Comparison of ENCODE assay signal across 8 mouse cellular contexts in the genomic region with DNA sequence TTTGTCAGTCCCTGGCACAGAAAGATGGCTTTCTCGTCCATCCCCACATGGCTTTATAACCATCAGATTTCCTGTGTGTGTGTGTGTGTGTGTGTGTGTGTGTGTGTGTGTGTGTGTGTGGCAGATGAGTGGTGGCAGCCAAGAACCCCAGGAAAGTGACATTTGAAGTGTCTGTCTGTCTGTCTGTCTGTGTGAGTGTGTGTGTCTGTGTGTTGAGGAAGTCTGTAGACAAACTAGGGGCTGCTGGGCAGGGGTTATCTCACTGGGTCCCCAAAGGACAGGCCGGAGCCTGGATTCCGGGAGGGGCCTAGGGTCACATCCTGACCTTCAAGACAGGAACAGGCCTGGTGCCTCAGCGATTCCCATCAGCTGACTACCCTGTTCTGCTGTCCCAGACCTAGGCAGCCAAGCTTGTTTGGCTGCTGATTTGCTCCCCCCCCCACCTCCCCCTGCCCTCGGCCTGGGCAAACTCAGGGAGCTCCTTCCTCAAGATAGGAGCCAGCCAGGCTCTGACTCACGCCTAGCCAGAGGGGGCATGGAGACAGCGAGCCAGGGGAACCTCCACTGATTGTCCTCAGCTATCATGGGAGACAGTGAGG. TPM values are rescaled to one million over a fixed set of nuclear protein-coding genes. Genes with fewer than 3 reads are reported as not detected.
DNase-seq lines count a peak whose midpoint lies in the region; ATAC-seq lines count a peak whose summit lies in the region.

No protein-coding gene starts in this region.

- DNase-seq in 3T3-L1 (ENCODE audit: low read depth, low spot score) = peak; percentile 38
- DNase-seq in adrenal gland, adult 8-10 months = peak; percentile 75
- peak; percentile 63 to 69 for DNase-seq in heart, postnatal 10 days
- DNase-seq in ovary, postnatal 36 days (ENCODE audit: low spot score) = no peak
- DNase-seq in cerebellum, adult 9-10 months = no peak
- no peak for DNase-seq in spleen, postnatal 14 days (ENCODE audit: low spot score in 2 of 2)

- ATAC-seq in liver, embryonic 12.5 days = peak; percentile 55
- no peak for ATAC-seq in hindbrain, embryonic 16.5 days

- intact Hi-C loops in heart, postnatal 10 days (cut with DNase I) = no loop called here

- H3K9me3 ChIP-seq in liver, embryonic 12.5 days (replicated peaks) = no peaks in the 10 kb centered on the region
- no peaks in the 10 kb centered on the region for H3K9me3 ChIP-seq in hindbrain, embryonic 16.5 days (ENCODE audit: control insufficient read depth, low read length)

- no peak overlapping the region for H3K9ac ChIP-seq in liver, embryonic 12.5 days
- no peak overlapping the region for H3K9ac ChIP-seq in hindbrain, embryonic 16.5 days (ENCODE audit: low read depth, low read length)

- peaks cover 65% of the 10 kb centered on the region for H3K4me1 ChIP-seq in liver, embryonic 12.5 days
- no peaks in the 10 kb centered on the region; the same call in 1 of the 2 replicates for H3K4me1 ChIP-seq in hindbrain, embryonic 16.5 days (ENCODE audit: control insufficient read depth, insufficient read depth, low read depth, low read length)

- no peaks in the 10 kb centered on the region for H3K27me3 ChIP-seq in liver, embryonic 12.5 days (replicated peaks)
- no peaks in the 10 kb centered on the region for H3K27me3 ChIP-seq in hindbrain, embryonic 16.5 days (replicated peaks; ENCODE audit: control insufficient read depth, insufficient read depth, low read length)

- H3K4me3 ChIP-seq in liver, embryonic 12.5 days = no peak overlapping the region
- H3K4me3 ChIP-seq in hindbrain, embryonic 16.5 days (ENCODE audit: low read length) = no peak overlapping the region

- H3K36me3 ChIP-seq in liver, embryonic 12.5 days = peaks cover 11% of the 10 kb centered on the region; the same call in 1 of the 2 replicates
- no peaks in the 10 kb centered on the region for H3K36me3 ChIP-seq in hindbrain, embryonic 16.5 days (ENCODE audit: control insufficient read depth, insufficient read depth, low read length)

- WGBS in liver, embryonic 12.5 days (ENCODE audit: insufficient replicate concordance) = 27% methylated on average over 7 of the region's 7 CpGs
- 59% methylated on average over 7 of the region's 7 CpGs for WGBS in hindbrain, embryonic 16.5 days

- H3K4me2 ChIP-seq in liver, embryonic 12.5 days = no peak overlapping the region
- no peak overlapping the region for H3K4me2 ChIP-seq in hindbrain, embryonic 16.5 days (ENCODE audit: low read length)

- H3K27ac ChIP-seq in liver, embryonic 12.5 days = peak overlapping the region; percentile 47
- H3K27ac ChIP-seq in hindbrain, embryonic 16.5 days (ENCODE audit: low read depth, low read length) = no peak overlapping the region

RNA-seq across cellular contexts. Expression of gene Eng, which starts 15.2 kb away (rescaled TPM):
- 100 to 1,000 TPM in 3 of 4 experiments, 10 to 100 TPM in 1; 96.0 to 134 (median 120) TPM for total RNA-seq in adrenal gland, adult 8-10 months (2022)
- 100 to 1,000 TPM; 152 to 166 TPM for total RNA-seq in heart, postnatal 10 days (2021)
- 32.4 and 35.4 TPM in 2 replicates for polyA plus RNA-seq in liver, embryonic 12.5 days (2016; fragmentation: Nextera tagmentation; extraction: Ambion mirVana)
- 34.2 and 39.5 TPM in 2 replicates for polyA plus RNA-seq in hindbrain, embryonic 16.5 days (2015; fragmentation: Nextera tagmentation; extraction: Ambion mirVana)

RNA-seq across cellular contexts. Expression of gene Ak1, which starts 40.0 kb away (rescaled TPM):
- 10 to 100 TPM; 24.1 to 57.3 (median 40.1) TPM for total RNA-seq in adrenal gland, adult 8-10 months (2022)
- total RNA-seq in heart, postnatal 10 days (2021) = 100 to 1,000 TPM; 522 to 538 TPM
- 2.6 TPM in 2 replicates for polyA plus RNA-seq in liver, embryonic 12.5 days (2016; fragmentation: Nextera tagmentation; extraction: Ambion mirVana)
- 111 and 117 TPM in 2 replicates for polyA plus RNA-seq in hindbrain, embryonic 16.5 days (2015; fragmentation: Nextera tagmentation; extraction: Ambion mirVana)

RNA-seq across cellular contexts. Expression of gene Fpgs, which starts 42.3 kb away (rescaled TPM):
- 10 to 100 TPM; 10.8 to 22.2 (median 18.7) TPM for total RNA-seq in adrenal gland, adult 8-10 months (2022)
- total RNA-seq in heart, postnatal 10 days (2021) = 10 to 100 TPM in 1 of 2 experiments, 1 to 10 TPM in 1; 9.9 to 11.7 TPM
- polyA plus RNA-seq in liver, embryonic 12.5 days (2016; fragmentation: Nextera tagmentation; extraction: Ambion mirVana) = 32.8 and 35.8 TPM in 2 replicates
- polyA plus RNA-seq in hindbrain, embryonic 16.5 days (2015; fragmentation: Nextera tagmentation; extraction: Ambion mirVana) = 20.2 and 20.9 TPM in 2 replicates

RNA-seq across cellular contexts. Expression of gene Cdk9, which starts 51.3 kb away (rescaled TPM):
- 100 to 1,000 TPM in 1 of 4 experiments, 10 to 100 TPM in 3; 80.8 to 110 (median 92.1) TPM for total RNA-seq in adrenal gland, adult 8-10 months (2022)
- total RNA-seq in heart, postnatal 10 days (2021) = 10 to 100 TPM; 35.4 to 37.6 TPM
- polyA plus RNA-seq in liver, embryonic 12.5 days (2016; fragmentation: Nextera tagmentation; extraction: Ambion mirVana) = 85.3 and 86.1 TPM in 2 replicates
- 63.6 and 69.4 TPM in 2 replicates for polyA plus RNA-seq in hindbrain, embryonic 16.5 days (2015; fragmentation: Nextera tagmentation; extraction: Ambion mirVana)

RNA-seq across cellular contexts. Expression of gene Sh2d3c, which starts 59.2 kb away (rescaled TPM):
- 10 to 100 TPM; 12.4 to 23.9 (median 18.0) TPM for total RNA-seq in adrenal gland, adult 8-10 months (2022)
- 10 to 100 TPM; 45.3 to 47.1 TPM for total RNA-seq in heart, postnatal 10 days (2021)
- polyA plus RNA-seq in liver, embryonic 12.5 days (2016; fragmentation: Nextera tagmentation; extraction: Ambion mirVana) = 9.7 and 10.1 TPM in 2 replicates
- 58.5 and 58.6 TPM in 2 replicates for polyA plus RNA-seq in hindbrain, embryonic 16.5 days (2015; fragmentation: Nextera tagmentation; extraction: Ambion mirVana)

Comparison
In these comparisons a context has a peak if more than half of its experiments do, and no peak if none do; other contexts are left out.
1. DNase-seq: peak in 3T3-L1 (single experiment), adrenal gland, adult 8-10 months (single experiment) and heart, postnatal 10 days (2 of 2); none in ovary, postnatal 36 days (single experiment), cerebellum, adult 9-10 months (single experiment) and spleen, postnatal 14 days (0 of 2).
2. RNA of gene Ak1, which starts 40.0 kb away (total RNA-seq): 522 to 538 TPM in heart, postnatal 10 days; 24.1 to 57.3 TPM in adrenal gland, adult 8-10 months; every median in the first group is over 4 times any median in the second.